Mouse (Mus musculus) lung, postnatal 0 days (tissue): ENCODE data around the gene Wdr54. TPM values are rescaled to one million over a fixed set of nuclear protein-coding genes. Genes with fewer than 3 reads are reported as not detected.

Experiments
- ATAC-seq: fragments of 200-750 bp; cut with Nextera tagmentation; 2 replicates; pipeline ENCODE4 v1.8.0; 2017; ENCODE audit warnings: moderate library complexity
- DNase-seq: peaks from one replicate; pipeline ENCODE4 v3.0.0-alpha.2; 2016; ENCODE audit warnings: low spot score
- H3K27ac ChIP-seq: fragments of 300-500 bp; sonication (generic); 2 replicates; pipeline ENCODE4 v1.5.1; 2014; ENCODE audit warnings: antibody characterized with exemption, mild to moderate bottlenecking, low read length, mixed read lengths
- H3K27me3 ChIP-seq: fragments of 300-500 bp; sonication (generic); replicated peaks from 2 replicates; pipeline ENCODE4 v1.6.1; 2014; ENCODE audit warnings: low read length, mixed read lengths; ENCODE audit not compliant: insufficient read depth
- H3K36me3 ChIP-seq: fragments of 300-500 bp; sonication (generic); 2 replicates; pipeline ENCODE4 v1.6.1; 2014; ENCODE audit warnings: low read length, mixed read lengths; ENCODE audit not compliant: insufficient read depth
- H3K4me1 ChIP-seq: fragments of 300-500 bp; sonication (generic); 2 replicates; pipeline ENCODE4 v1.6.1; 2014; ENCODE audit warnings: antibody characterized with exemption, low read depth, low read length, mixed read lengths; ENCODE audit not compliant: insufficient read depth
- H3K4me2 ChIP-seq: fragments of 300-500 bp; sonication (generic); replicated peaks from 2 replicates; pipeline ENCODE4 v1.6.1; 2014; ENCODE audit warnings: low read depth, mild to moderate bottlenecking, low read length, moderate library complexity, mixed read lengths
- H3K4me3 ChIP-seq: fragments of 300-500 bp; sonication (generic); 2 replicates; pipeline ENCODE4 v1.5.1; 2014; ENCODE audit warnings: low read depth, low read length
- H3K9ac ChIP-seq: fragments of 300-500 bp; sonication (generic); replicated peaks from 2 replicates; pipeline ENCODE4 v1.6.1; 2014; ENCODE audit warnings: low read depth, mild to moderate bottlenecking
- H3K9me3 ChIP-seq: fragments of 300-500 bp; sonication (generic); 2 replicates; pipeline ENCODE4 v1.6.1; 2016; ENCODE audit warnings: low read length, mixed read lengths
- CTCF ChIP-seq: IDR thresholded peaks from 2 replicates; pipeline ENCODE4 v1.5.1; 2016; ENCODE audit warnings: antibody characterized with exemption, mild to moderate bottlenecking
- EP300 ChIP-seq: IDR thresholded peaks from 2 replicates; pipeline ENCODE4 v1.6.1; 2016; ENCODE audit warnings: antibody characterized with exemption, mild to moderate bottlenecking, control low read depth
- WGBS: fragments of 180-500 bp; shearing (Covaris S2); extraction: QIAGEN DNeasy Blood & Tissue Kit; methylation state at CpG from one replicate; pipeline ENCODE4 v1.1.7; 2014; 5-methylcytosine and 5-hydroxymethylcytosine counted together
- polyA plus RNA-seq: library from polyadenylated mRNA; unstranded; fragments of >200 nt; fragmentation: Nextera tagmentation; extraction: Ambion mirVana; gene quantifications from 2 replicates; pipeline ENCODE4 v1.2.1, GENCODE M21; 2015

Gene Wdr54
- polyA plus RNA-seq, 1 experiment from 2014 or later = 3.1 TPM

GRCm38 (mm10) chr6:83153038-83153437, 3.2 kb downstream of the Wdr54 start:
- Histone ChIP-seq H3K4me3 (no peak overlapping the region), H3K9ac (no peak overlapping the region), H3K36me3 (no peaks in the 10 kb centered on the region; the same call in 1 of the 2 replicates), H3K4me1 (0 out of 2 replicates have a peak, but pooled peaks cover 2% of the 10 kb centered on the region), H3K4me2 (no peak overlapping the region), H3K27ac (no peak overlapping the region), H3K9me3 (no peaks in the 10 kb centered on the region), H3K27me3 (no peaks in the 10 kb centered on the region)
- WGBS = 87% methylated on average over 12 of the region's 12 CpGs
- no peak for DNase-seq
- TF ChIP-seq EP300 (no peak), CTCF (no peak)
- ATAC-seq = no peak

- Histone ChIP-seq H3K4me1 (0 out of 2 replicates have a peak, but pooled peaks cover 2% of the 10 kb centered on the region), H3K4me2 (no peak overlapping the region), H3K9ac (no peak overlapping the region), H3K27me3 (no peaks in the 10 kb centered on the region), H3K27ac (no peak overlapping the region), H3K9me3 (no peaks in the 10 kb centered on the region), H3K4me3 (no peak overlapping the region), H3K36me3 (peaks cover 4% of the 10 kb centered on the region; the same call in 1 of the 2 replicates)
- 39% methylated on average over 8 of the region's 8 CpGs for WGBS
- DNase-seq (no peak), ATAC-seq (no peak)
- TF ChIP-seq EP300 = no peak
- TF ChIP-seq CTCF = no peak
Measured at GRCm38 (mm10) chr6:83151721-83152120, 4.5 kb downstream of the Wdr54 start.

GRCm38 (mm10) chr6:83147280-83147679, 8.9 kb downstream of the Wdr54 start:
- Histone ChIP-seq H3K36me3 (peaks cover 4% of the 10 kb centered on the region; the same call in 1 of the 2 replicates), H3K4me1 (no peaks in the 10 kb centered on the region), H3K9ac (no peak overlapping the region), H3K9me3 (no peaks in the 10 kb centered on the region), H3K27me3 (no peaks in the 10 kb centered on the region), H3K27ac (no peak overlapping the region), H3K4me2 (no peak overlapping the region), H3K4me3 (no peak overlapping the region)
- WGBS = 59% methylated on average over 7 of the region's 7 CpGs
- no peak for DNase-seq
- no peak for ATAC-seq
- no peak for TF ChIP-seq EP300
- no peak for TF ChIP-seq CTCF

DNA sequence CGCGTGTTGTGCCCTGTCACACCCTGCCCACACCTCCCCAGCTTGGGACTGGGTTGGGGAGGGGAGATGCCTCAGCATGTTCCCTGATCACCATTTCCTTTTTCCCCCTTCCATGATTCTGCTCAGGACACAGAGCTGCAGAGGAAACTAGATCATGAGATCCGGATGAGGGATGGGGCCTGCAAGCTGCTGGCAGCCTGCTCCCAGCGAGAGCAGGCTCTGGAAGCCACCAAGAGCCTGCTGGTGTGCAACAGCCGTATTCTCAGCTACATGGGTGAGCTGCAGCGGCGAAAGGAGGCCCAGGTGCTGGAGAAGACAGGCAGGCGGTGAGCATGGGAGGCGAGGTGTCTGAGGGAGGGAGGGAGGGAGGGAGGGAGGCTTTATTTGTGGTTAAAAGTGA, 10.4 kb downstream of the Wdr54 start:
- no peak for DNase-seq
- 80% methylated on average over 9 of the region's 9 CpGs for whole genome bisulfite sequencing
- H3K4me2 ChIP-seq = no peak overlapping the region
- no peak overlapping the region for H3K4me3 ChIP-seq
- TF ChIP-seq EP300 = no peak
- no peak for TF ChIP-seq CTCF
- H3K9ac ChIP-seq = no peak overlapping the region
- no peaks in the 10 kb centered on the region for H3K9me3 ChIP-seq
- H3K27ac ChIP-seq = no peak overlapping the region
- H3K27me3 ChIP-seq = no peaks in the 10 kb centered on the region
- peaks cover 4% of the 10 kb centered on the region; the same call in 1 of the 2 replicates for H3K36me3 ChIP-seq
- no peaks in the 10 kb centered on the region for H3K4me1 ChIP-seq
- ATAC-seq = no peak

- no peaks in the 10 kb centered on the region for H3K27me3 ChIP-seq
- WGBS = 53% methylated on average over 2 of the region's 2 CpGs
- H3K27ac ChIP-seq = no peak overlapping the region
- no peak overlapping the region for H3K9ac ChIP-seq
- no peak overlapping the region for H3K4me2 ChIP-seq
- no peak overlapping the region for H3K4me3 ChIP-seq
- H3K4me1 ChIP-seq = no peaks in the 10 kb centered on the region
- H3K9me3 ChIP-seq = no peaks in the 10 kb centered on the region
- H3K36me3 ChIP-seq = peaks cover 4% of the 10 kb centered on the region; the same call in 1 of the 2 replicates
- ATAC-seq (no peak), DNase-seq (no peak)
- TF ChIP-seq EP300 (no peak), CTCF (peak; percentile 15; the same call in 1 of the 2 replicates)
Measured at GRCm38 (mm10) chr6:83145209-83145608, 11.0 kb downstream of the Wdr54 start.

- peaks cover 3% of the 10 kb centered on the region; the same call in 1 of the 2 replicates for H3K4me1 ChIP-seq
- H3K9me3 ChIP-seq = no peaks in the 10 kb centered on the region
- H3K4me3 ChIP-seq = no peak overlapping the region
- no peak overlapping the region for H3K4me2 ChIP-seq
- WGBS = 69% methylated on average over 11 of the region's 11 CpGs
- H3K9ac ChIP-seq = no peak overlapping the region
- TF ChIP-seq EP300 = no peak
- no peak for TF ChIP-seq CTCF
- H3K27ac ChIP-seq = no peak overlapping the region
- no peaks in the 10 kb centered on the region for H3K27me3 ChIP-seq
- ATAC-seq (no peak), DNase-seq (no peak)
- H3K36me3 ChIP-seq = peaks cover 3% of the 10 kb centered on the region; the same call in 1 of the 2 replicates
Measured at GRCm38 (mm10) chr6:83142886-83143285, 13.3 kb downstream of the Wdr54 start.
